27 mouse cellular contexts compared by ENCODE assay signal in the genomic region with DNA sequence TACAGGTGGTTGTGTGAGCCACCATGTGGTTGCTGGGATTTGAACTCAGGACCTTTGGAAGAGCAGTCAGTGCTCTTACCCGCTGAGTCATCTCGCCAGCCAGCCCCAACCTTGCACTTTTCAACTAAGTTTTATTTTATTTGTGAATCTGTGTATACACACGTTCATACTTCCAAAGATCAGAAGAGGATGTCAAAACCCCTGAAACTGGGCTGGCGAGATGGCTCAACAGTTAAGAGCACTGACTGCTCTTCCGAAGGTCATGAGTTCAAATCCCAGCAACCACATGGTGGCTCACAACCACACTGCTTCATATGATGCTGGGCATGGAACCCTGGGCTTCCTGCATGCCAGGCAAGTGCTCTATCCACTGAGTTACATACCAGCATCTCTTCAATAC. TPM values are rescaled to one million over a fixed set of nuclear protein-coding genes. Genes with fewer than 3 reads are reported as not detected.
"Had no signal": no experiment of that assay in that cellular context is flagged by ENCODE, and none has a peak within 500 bp of the region (broad histone marks: within the 10 kb centered on the region; RNA-seq: fewer than 3 reads in every experiment).

No protein-coding gene starts in this region.

RNA-seq across cellular contexts. Expression of a gene that starts 1.6 kb away (rescaled TPM):
- total RNA-seq: common myeloid progenitor, adult 5-6 weeks; forebrain, postnatal 0 days; granulocyte monocyte progenitor cell, adult 5-6 weeks had no signal
- polyA plus RNA-seq: cortical plate, adult 2 months; embryonic facial prominence, embryonic 10.5 days; embryonic facial prominence, embryonic 11.5 days; embryonic facial prominence, embryonic 12.5 days; embryonic facial prominence, embryonic 13.5 days; embryonic facial prominence, embryonic 14.5 days; embryonic facial prominence, embryonic 15.5 days; erythroblast, embryonic 14.5 days; forebrain, embryonic 10.5 days; forebrain, embryonic 11.5 days; forebrain, embryonic 12.5 days; forebrain, embryonic 13.5 days; forebrain, embryonic 14.5 days; forebrain, embryonic 15.5 days; forebrain, embryonic 16.5 days; forebrain, postnatal 0 days; frontal cortex, adult 2 months had no signal

RNA-seq across cellular contexts. Expression of a gene that starts 3.3 kb away (rescaled TPM):
- total RNA-seq: common myeloid progenitor, adult 5-6 weeks; gastrocnemius, adult 18-20 months; gastrocnemius, adult 8-10 months; gastrocnemius, postnatal 10 days; gastrocnemius, postnatal 14 days; gastrocnemius, postnatal 25 days; granulocyte monocyte progenitor cell, adult 5-6 weeks; heart, adult 18-20 months; heart, adult 2 months; heart, adult 8-10 months had no signal
- polyA plus RNA-seq: forebrain, embryonic 14.5 days; forebrain, embryonic 16.5 days had no signal
